Mouse (Mus musculus): ENCODE results near the gene Gm21961.
"Not testable (repeated sequence)": the region's sequence is repeated elsewhere in the genome, so short reads cannot be mapped to it uniquely, and the experiment has no call there.

Gene Gm21961

GRCm38 (mm10) chr15:65014804-65015203 lies at the start of gene Gm21961:
Gm21961 (minus strand) TSS chr15:65014904.
- no peak for DNase-seq (ENCODE audit: low read depth)

- no peak for DNase-seq (ENCODE audit: low read depth)
Observed at GRCm38 (mm10) chr15:65041999-65042398, 27.3 kb upstream of the Gm21961 start.

- not testable (repeated sequence) for DNase-seq (ENCODE audit: low read depth)
Observed at GRCm38 (mm10) chr15:65039216-65039615, 24.5 kb upstream of the Gm21961 start.

GRCm38 (mm10) chr15:65017971-65018370 lies 3.3 kb upstream of the Gm21961 start:
- DNase-seq (ENCODE audit: low read depth): no peak

GRCm38 (mm10) chr15:65006177-65006576 lies 8.5 kb downstream of the Gm21961 start:
- no peak for DNase-seq (ENCODE audit: low read depth)

GRCm38 (mm10) chr15:64994498-64994897 lies 20.2 kb downstream of the Gm21961 start:
- no peak for DNase-seq (ENCODE audit: low read depth)

- no peak for DNase-seq (ENCODE audit: low read depth)
Observed at GRCm38 (mm10) chr15:64979976-64980375, 34.7 kb downstream of the Gm21961 start.

GRCm38 (mm10) chr15:64976044-64976805 lies 38.5 kb downstream of the Gm21961 start:
- DNase-seq (ENCODE audit: low read depth): no peak
